Mouse (Mus musculus) E14TG2a.4 (cell line): ENCODE measurements at regions not wholly inside any gene's neighbourhood (a gene's known extent, or its start where the extent isn't known, plus 50 kb on each side); places are given as distances from the start of the nearest gene placed in this dataset.

Experiments used
- H3K27me3 ChIP-seq: 2 replicates; pipeline ENCODE4 v1.6.1; 2014; ENCODE audit warnings: low read length, control low read depth; ENCODE audit not compliant: insufficient read depth
- H3K36me3 ChIP-seq: 2 replicates; pipeline ENCODE4 v1.6.1; 2014; ENCODE audit warnings: low read length, control low read depth; ENCODE audit not compliant: insufficient read depth
- H3K4me1 ChIP-seq: replicated peaks from 2 replicates; pipeline ENCODE4 v1.6.1; 2014; ENCODE audit warnings: low read depth, low read length, control low read depth
- H3K4me3 ChIP-seq: replicated peaks from 2 replicates; pipeline ENCODE4 v1.5.1; 2014; ENCODE audit warnings: mild to moderate bottlenecking, low read length
- H3K9me3 ChIP-seq: 2 replicates; pipeline ENCODE4 v1.6.1; 2014; ENCODE audit warnings: low read length, control low read depth
- CTCF ChIP-seq: conservative IDR thresholded peaks from 2 replicates; pipeline ENCODE4 v1.5.1; 2014; ENCODE audit warnings: low read length
- NANOG ChIP-seq: IDR thresholded peaks from 2 replicates; pipeline ENCODE4 v1.6.1; 2014; ENCODE audit warnings: borderline replicate concordance, low read length, mixed read lengths
- POU5F1 ChIP-seq: IDR thresholded peaks from 2 replicates; pipeline ENCODE4 v1.6.1; 2014; ENCODE audit warnings: low read length, borderline replicate concordance

DNA sequence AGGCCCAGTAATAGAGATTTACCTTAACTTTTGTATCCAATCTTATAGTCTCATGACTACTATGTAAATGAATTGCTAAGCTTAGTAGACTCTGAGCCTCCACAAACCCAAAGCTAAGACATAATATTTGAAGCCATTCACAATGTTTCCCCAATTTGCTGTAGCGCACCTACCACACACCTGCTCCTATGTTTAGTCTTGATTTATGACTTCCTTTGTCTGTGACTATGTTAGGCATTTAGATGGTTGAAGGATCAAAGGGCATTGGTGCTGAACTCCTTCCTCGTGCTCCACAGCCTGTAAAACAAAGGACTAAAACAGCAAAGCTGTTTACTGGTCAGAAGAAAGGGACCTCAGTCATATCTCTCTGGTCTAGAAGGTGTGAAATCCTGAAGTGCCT lies 210.0 kb downstream of the Parm1 start:
- H3K4me1 ChIP-seq = peaks cover 30% of the 10 kb centered on the region
- H3K27me3 ChIP-seq = no peaks in the 10 kb centered on the region
- TF ChIP-seq POU5F1 (no peak), CTCF (no peak)
- H3K4me3 ChIP-seq = no peak overlapping the region
- no peaks in the 10 kb centered on the region for H3K9me3 ChIP-seq
- H3K36me3 ChIP-seq = no peaks in the 10 kb centered on the region

DNA sequence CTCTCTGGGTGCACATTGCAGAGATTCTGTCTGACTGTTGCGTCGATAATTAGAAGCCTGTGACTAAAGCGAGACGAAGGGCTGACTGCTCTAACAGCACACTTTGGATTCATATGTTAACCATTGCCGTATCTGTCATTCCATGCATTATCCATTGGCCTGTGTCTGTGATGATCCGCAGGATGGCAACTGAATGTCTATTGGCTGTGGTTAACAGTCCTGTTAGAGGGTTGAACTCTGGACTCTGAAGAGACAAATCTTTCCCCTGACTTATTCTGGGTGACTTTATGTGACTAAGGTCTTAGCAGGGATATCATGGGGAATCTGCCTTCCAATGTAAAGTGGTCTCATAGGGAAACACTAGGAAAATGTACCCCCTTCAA lies 208.7 kb downstream of the Parm1 start:
- no peak overlapping the region for H3K4me3 ChIP-seq
- H3K36me3 ChIP-seq = no peaks in the 10 kb centered on the region
- no peaks in the 10 kb centered on the region for H3K9me3 ChIP-seq
- TF ChIP-seq POU5F1 = no peak
- TF ChIP-seq NANOG = no peak
- no peak for TF ChIP-seq CTCF
- no peaks in the 10 kb centered on the region for H3K27me3 ChIP-seq
- H3K4me1 ChIP-seq = peaks cover 41% of the 10 kb centered on the region

DNA sequence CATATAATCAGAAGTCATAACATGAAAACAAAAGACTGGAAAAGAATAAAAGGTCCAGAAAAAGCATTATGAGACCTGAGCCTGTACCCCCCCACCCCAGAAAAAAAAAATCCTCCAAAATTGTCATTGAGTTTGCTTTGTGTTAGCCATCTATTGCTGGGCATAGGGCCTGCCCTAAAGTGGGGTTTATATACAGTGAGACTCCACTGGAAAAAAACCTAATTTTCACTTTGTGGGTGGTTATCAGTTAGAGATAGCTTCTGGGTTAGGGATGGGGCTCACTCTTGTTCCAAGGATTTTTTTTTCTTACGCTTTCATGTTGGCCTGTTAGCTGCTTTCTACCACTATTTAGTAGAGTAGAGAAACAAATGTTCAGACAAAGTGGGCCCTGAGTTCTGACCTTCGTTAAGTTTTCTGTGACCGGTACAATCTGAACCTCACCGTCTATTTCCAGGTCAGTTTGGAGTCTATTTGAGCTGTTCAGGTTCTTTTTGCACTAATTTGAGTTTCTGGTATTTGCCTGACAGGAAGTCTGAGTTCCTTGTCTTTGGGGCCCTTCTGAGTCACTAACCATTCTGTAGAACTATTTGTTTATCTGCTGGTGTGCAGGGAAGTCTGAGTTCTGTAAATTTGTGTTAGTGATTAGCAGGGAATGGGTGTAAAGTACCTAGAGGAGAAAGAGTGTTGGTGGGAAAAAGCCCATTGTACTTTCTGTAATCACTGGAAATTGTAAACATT lies 208.1 kb downstream of the Parm1 start:
- H3K27me3 ChIP-seq = no peaks in the 10 kb centered on the region
- TF ChIP-seq CTCF = no peak
- TF ChIP-seq NANOG = no peak
- no peak for TF ChIP-seq POU5F1
- H3K36me3 ChIP-seq = no peaks in the 10 kb centered on the region
- no peaks in the 10 kb centered on the region for H3K9me3 ChIP-seq
- no peak overlapping the region for H3K4me3 ChIP-seq
- peaks cover 46% of the 10 kb centered on the region for H3K4me1 ChIP-seq

DNA sequence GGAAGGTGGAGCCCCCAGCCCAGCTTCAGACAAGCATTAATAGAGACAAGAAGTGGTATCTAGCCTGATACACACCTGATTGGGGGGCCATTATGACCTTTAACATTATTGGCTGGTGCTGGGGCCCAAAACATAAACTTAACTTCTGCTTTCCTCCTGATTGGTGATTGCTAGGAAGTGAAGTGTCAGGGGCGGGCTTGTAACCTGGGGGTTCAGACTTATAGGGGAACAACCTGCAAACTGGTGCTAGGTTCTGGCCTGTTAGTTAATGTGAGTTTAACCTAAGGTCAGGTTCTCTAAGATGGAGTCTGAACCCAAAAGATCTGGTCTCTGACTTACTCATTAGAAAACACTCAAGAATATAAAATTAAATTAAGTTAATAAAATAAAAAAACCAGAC lies 207.5 kb downstream of the Parm1 start:
- no peak overlapping the region for H3K4me3 ChIP-seq
- H3K9me3 ChIP-seq = no peaks in the 10 kb centered on the region
- H3K36me3 ChIP-seq = no peaks in the 10 kb centered on the region
- no peaks in the 10 kb centered on the region for H3K27me3 ChIP-seq
- peaks cover 50% of the 10 kb centered on the region for H3K4me1 ChIP-seq
- no peak for TF ChIP-seq CTCF
- no peak for TF ChIP-seq NANOG
- no peak for TF ChIP-seq POU5F1

DNA sequence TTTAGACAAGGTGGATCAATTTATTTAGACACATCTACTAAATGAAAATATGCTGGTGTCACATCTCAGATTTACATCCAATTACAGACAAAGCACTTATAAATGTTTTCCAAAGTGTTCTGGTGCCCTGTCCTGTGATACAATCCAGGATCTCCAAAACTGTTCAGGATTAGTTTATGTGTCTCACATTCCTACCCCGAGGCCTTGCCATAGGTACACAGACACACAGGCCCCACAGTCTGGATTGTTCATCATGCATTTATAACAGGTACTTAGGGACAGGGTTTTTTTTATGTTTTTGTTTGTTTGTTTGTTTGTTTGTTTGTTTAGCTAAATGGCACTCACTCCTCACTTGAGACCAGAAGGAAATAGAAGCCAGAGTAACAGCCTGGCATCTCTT lies 206.0 kb downstream of the Parm1 start:
- no peak for TF ChIP-seq POU5F1
- no peak for TF ChIP-seq NANOG
- TF ChIP-seq CTCF = no peak
- no peak overlapping the region for H3K4me3 ChIP-seq

DNA sequence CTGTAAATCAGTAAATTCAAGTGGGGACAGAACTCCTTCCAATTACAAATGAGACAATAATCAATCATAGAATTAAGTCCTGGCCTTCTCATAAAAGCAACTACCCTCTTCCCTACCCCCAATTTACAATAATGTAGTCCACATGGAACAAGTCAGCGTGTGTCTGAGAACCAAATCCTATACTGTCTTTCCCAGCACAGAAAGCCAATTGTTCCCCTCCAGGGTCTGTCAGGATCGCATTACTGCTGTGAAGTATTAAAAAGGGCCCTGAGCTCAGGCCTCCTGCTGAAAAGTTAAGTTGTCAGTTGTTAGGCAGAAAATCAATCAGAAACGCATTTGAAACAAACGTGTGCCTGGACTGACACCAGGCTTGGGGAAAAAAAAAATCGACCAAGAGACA lies 205.6 kb downstream of the Parm1 start:
- H3K9me3 ChIP-seq = no peaks in the 10 kb centered on the region
- peaks cover 47% of the 10 kb centered on the region for H3K4me1 ChIP-seq
- no peak overlapping the region for H3K4me3 ChIP-seq
- no peaks in the 10 kb centered on the region; the same call in 1 of the 2 replicates for H3K27me3 ChIP-seq
- TF ChIP-seq POU5F1 = no peak
- TF ChIP-seq CTCF = no peak
- no peak for TF ChIP-seq NANOG
- H3K36me3 ChIP-seq = no peaks in the 10 kb centered on the region

More for the DNA sequence above, 206.0 kb downstream of the Parm1 start:
- Histone ChIP-seq H3K9me3 (no peaks in the 10 kb centered on the region), H3K36me3 (no peaks in the 10 kb centered on the region), H3K4me1 (peaks cover 47% of the 10 kb centered on the region), H3K27me3 (no peaks in the 10 kb centered on the region; the same call in 1 of the 2 replicates)

DNA sequence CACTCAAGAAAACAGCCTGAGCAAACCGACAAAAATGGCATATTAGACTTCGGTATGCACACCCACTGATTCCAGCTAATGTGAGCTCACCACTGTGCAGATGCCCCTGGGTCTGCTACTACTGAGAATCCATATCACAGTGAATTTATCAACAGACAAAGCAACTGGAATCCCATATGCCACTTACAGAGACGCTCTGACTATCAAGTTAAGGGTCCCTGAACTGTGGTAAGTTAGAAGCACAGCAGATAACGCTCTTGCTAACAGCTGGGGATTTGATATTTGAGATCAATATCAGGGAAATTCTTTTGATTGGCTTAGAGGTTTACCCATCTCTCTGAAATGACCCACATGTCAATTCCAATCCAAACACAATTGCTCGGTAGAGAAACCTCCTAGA lies 205.0 kb downstream of the Parm1 start:
- Histone ChIP-seq H3K9me3 (no peaks in the 10 kb centered on the region), H3K27me3 (no peaks in the 10 kb centered on the region; the same call in 1 of the 2 replicates), H3K4me1 (peaks cover 47% of the 10 kb centered on the region), H3K4me3 (no peak overlapping the region), H3K36me3 (no peaks in the 10 kb centered on the region)
- no peak for TF ChIP-seq CTCF
- no peak for TF ChIP-seq POU5F1
- TF ChIP-seq NANOG = no peak

DNA sequence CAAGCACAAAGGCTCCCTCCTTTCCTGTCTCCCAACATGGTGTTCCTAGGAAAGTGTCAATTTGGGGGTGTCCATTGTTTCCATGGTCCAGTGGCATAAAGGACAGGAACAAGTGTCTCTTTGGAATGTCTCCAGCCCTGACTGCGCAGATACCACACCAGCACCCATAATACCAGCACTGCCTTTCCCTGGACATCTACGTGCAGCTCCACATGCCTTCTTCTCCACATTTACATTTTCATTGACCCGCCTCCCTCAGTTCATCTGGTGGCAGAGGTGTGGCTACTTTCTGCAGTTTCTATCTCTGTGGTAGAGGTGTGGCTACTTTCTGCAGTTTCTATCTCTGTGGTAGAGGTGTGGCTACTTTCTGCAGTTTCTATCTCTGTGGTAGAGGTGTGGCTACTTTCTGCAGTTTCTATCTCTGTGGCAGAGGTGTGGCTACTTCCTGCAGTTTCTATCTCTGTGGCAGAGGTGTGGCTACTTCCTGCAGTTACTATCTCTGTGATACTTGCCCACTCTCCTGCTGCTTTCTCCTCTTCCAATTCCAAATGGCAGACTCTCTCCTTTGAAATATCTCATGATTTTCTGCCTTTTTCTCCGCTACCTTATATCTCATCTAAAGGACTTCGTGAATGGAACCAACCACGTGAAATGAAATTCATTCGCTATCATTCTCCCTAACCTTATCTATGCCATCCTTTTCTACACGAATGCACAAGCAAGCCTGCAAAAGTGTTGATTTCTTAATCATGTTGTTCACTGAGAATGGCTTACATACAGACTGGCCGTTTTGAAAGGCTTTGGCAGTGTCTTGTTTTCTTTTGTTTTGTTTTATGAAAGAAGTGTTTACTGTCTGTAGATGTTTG lies 204.0 kb downstream of the Parm1 start:
- 0 out of 2 replicates have a peak overlapping the region, but pooled peaks have one; percentile 7 for H3K4me3 ChIP-seq

DNA sequence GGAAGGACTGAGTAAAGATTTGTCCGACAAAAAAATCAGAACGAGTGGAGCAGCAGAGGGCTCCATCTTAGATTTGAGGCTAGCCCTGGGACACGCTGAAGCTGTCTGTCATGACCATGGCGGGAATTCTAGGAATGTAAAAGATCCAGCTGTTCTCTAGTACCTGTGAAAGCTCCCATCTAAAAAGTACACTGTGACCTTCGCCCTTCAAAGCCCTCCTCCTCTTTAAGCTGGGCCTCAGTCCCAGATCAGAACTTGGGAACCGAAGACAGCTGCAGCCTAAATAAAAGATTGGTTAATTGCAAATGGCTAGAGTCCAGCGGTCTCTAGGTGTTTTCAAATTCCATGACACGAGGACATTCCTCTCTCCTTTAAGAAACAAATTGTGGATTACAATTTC lies 195.6 kb downstream of the Parm1 start:
- Histone ChIP-seq H3K36me3 (no peaks in the 10 kb centered on the region), H3K27me3 (no peaks in the 10 kb centered on the region), H3K4me1 (peaks cover 14% of the 10 kb centered on the region), H3K9me3 (peaks cover 11% of the 10 kb centered on the region), H3K4me3 (no peak overlapping the region)
- no peak for TF ChIP-seq CTCF
- TF ChIP-seq POU5F1 = no peak
- no peak for TF ChIP-seq NANOG

More for the DNA sequence above, 204.0 kb downstream of the Parm1 start:
- peaks cover 47% of the 10 kb centered on the region for H3K4me1 ChIP-seq
- no peaks in the 10 kb centered on the region for H3K36me3 ChIP-seq
- no peaks in the 10 kb centered on the region for H3K9me3 ChIP-seq
- H3K27me3 ChIP-seq = no peaks in the 10 kb centered on the region; the same call in 1 of the 2 replicates
- TF ChIP-seq POU5F1 (no peak), CTCF (no peak), NANOG (no peak)
